Mouse (Mus musculus) liver, adult 2 months (tissue): ENCODE measurements around the gene Numb.
A peak's percentile ranks its signal among the peaks of the same experiment; 100 is the strongest.

Experiments used
- CTCF ChIP-seq: fragments of 200-500 bp; IDR thresholded peaks from 2 replicates; pipeline ENCODE4 v1.5.1; 2011; ENCODE audit warnings: low read depth, low read length, control low read depth
- POLR2A ChIP-seq: fragments of 200-500 bp; IDR thresholded peaks from 2 replicates; pipeline ENCODE4 v1.6.1; 2011; ENCODE audit warnings: low read length, control low read depth; ENCODE audit not compliant: insufficient read depth; ENCODE audit errors: extremely low read depth

GRCm38 (mm10) chr12:83950493-83950839 lies 28.7 kb upstream of the Numb start, which contains the start of gene Riox1:
- TF ChIP-seq CTCF (no peak), POLR2A (peak; percentile 50; the same call in 1 of the 2 replicates)
